Mouse (Mus musculus): ENCODE measurements at regions not wholly inside any gene's neighbourhood (a gene's known extent, or its start where the extent isn't known, plus 50 kb on each side); places are given as distances from the start of the nearest gene placed in this dataset.

DNA sequence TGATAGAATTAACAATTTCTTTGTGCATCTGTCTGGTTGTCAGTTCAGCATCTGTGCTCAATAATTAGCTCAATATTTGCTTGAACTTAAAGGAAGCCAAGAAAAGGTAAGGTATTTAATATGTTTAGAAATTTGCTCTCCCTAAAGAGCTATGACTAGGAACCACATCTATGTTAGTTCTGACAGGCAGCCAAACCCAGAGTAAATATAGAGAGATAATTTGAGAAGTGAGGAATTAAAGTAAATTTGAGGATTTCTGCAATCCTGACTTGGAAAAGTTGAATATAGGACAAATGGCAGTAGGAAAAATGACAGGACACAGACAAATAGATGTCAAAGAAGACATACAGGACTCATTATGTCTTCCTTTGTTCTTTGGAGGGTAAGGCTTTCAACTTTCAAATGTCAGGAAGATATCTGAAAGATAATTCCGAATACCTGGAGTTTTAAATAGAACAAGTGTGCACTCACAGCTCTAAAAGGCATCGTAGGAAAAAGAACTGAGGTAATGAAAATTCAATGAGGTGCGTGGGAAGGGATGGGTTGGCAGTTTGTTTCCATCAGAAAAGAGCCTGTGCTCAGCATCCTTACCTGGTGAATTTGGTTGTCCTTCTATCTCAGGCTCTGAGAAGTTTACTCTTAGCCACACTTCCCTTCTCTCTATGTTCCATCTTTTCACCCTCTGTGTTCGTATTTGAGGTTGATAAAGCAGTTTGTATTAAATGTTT is 433.3 kb downstream of the Gria2 start:
- no peak for TF ChIP-seq POLR2A (IDR thresholded peaks at IDR 0.05; ENCODE audit: low read depth, low read length)
- TF ChIP-seq CTCF (IDR thresholded peaks at IDR 0.05; ENCODE audit: extremely low read depth, insufficient read length, insufficient replicate concordance, low read depth, low read length) = no peak

DNA sequence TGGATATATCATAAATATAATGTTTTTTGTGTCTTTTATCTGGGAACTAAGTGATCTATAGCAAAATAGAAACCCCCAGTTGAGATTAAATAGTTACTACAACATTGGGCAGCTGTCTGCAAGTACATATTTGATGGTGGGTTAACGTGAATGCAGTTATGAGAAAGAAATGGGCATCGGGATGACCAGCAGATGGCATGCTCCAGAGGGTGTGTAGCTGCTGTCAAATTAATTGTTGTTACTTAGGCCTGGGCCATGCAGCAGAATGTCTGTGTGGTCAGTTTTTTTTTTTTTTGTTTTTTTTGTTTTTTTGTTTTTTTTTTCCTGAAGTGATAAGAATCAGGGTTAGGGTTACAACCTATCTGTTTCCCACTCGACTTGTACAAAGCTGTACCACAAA is 430.2 kb downstream of the Gria2 start:
- Histone ChIP-seq H3K4me3 (ENCODE audit: low read depth, low read length) (no peak overlapping the region), H3K27me3 (ENCODE audit: control insufficient read depth, insufficient read depth, low read length) (no peaks in the 10 kb centered on the region), H3K27ac (ENCODE audit: insufficient read depth, low read depth, low read length) (no peak overlapping the region), H3K36me3 (ENCODE audit: control insufficient read depth, insufficient read depth, low read length) (no peaks in the 10 kb centered on the region), H3K4me1 (ENCODE audit: control insufficient read depth, insufficient read depth, insufficient read length, low read length) (no peaks in the 10 kb centered on the region)
- TF ChIP-seq POLR2A (IDR thresholded peaks at IDR 0.05; ENCODE audit: low read depth, low read length) (no peak), CTCF (IDR thresholded peaks at IDR 0.05; ENCODE audit: extremely low read depth, insufficient read length, insufficient replicate concordance, low read depth, low read length) (no peak)
- WGBS = 65% methylated on average over 3 of the region's 3 CpGs

More for the DNA sequence above, 433.3 kb downstream of the Gria2 start:
- 72% methylated on average over 4 of the region's 4 CpGs for WGBS
- Histone ChIP-seq H3K27me3 (ENCODE audit: control insufficient read depth, insufficient read depth, low read length) (no peaks in the 10 kb centered on the region), H3K36me3 (ENCODE audit: control insufficient read depth, insufficient read depth, low read length) (no peaks in the 10 kb centered on the region), H3K27ac (ENCODE audit: insufficient read depth, low read depth, low read length) (no peak overlapping the region), H3K4me3 (ENCODE audit: low read depth, low read length) (no peak overlapping the region), H3K4me1 (ENCODE audit: control insufficient read depth, insufficient read depth, insufficient read length, low read length) (no peaks in the 10 kb centered on the region)

DNA sequence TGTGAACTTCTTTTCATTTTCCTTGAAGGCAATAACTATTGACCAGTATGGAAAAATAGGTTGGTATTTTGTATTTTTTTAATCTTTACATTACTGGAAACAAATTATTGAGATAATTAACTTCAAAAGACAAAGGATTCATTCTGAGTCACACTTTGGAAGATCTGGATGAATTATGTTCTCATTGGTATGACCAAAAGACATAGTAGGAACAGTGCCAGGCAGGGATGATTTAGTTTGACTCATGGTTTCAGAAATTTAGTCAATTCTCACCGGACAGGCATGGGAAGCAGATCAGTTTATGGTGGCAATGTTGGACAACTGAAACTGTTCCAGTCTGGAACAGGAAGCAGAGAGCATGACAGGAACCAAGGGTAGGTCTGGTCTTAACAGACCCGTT is 416.6 kb downstream of the Gria2 start:
- WGBS = 73% methylated on average over 2 of the region's 2 CpGs
- H3K27me3 ChIP-seq (ENCODE audit: control insufficient read depth, insufficient read depth, low read length) = no peaks in the 10 kb centered on the region

DNA sequence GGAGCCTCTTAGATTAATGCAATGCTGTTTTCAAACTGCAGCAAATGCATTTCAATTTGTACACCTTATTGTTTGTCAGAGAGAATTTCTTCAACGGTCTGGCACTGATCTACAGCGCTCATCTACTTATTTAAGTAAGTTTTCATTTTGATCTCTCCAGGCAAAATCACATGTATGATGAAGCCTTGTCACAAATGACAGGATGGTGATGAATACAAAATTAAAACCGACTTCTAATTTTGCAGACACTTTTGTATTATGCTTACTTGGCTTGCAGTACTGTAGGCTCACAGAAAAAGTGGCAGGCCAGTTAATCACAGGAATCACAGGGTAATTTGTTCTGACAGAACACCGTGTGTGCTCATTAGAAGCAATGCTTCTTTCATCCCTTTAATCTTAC is 406.4 kb downstream of the Gria2 start:
- WGBS = 71% methylated on average over 4 of the region's 4 CpGs
- H3K27me3 ChIP-seq (ENCODE audit: control insufficient read depth, insufficient read depth, low read length) = no peaks in the 10 kb centered on the region
- TF ChIP-seq CTCF (IDR thresholded peaks at IDR 0.05; ENCODE audit: extremely low read depth, insufficient read length, insufficient replicate concordance, low read depth, low read length) = no peak
- TF ChIP-seq POLR2A (IDR thresholded peaks at IDR 0.05; ENCODE audit: low read depth, low read length) = no peak

More for the DNA sequence above, 416.6 kb downstream of the Gria2 start:
- no peak overlapping the region for H3K27ac ChIP-seq (ENCODE audit: insufficient read depth, low read depth, low read length)
- TF ChIP-seq CTCF (IDR thresholded peaks at IDR 0.05; ENCODE audit: extremely low read depth, insufficient read length, insufficient replicate concordance, low read depth, low read length) (no peak), POLR2A (IDR thresholded peaks at IDR 0.05; ENCODE audit: low read depth, low read length) (no peak)
- no peaks in the 10 kb centered on the region for H3K4me1 ChIP-seq (ENCODE audit: control insufficient read depth, insufficient read depth, insufficient read length, low read length)
- H3K4me3 ChIP-seq (ENCODE audit: low read depth, low read length) = no peak overlapping the region
- H3K36me3 ChIP-seq (ENCODE audit: control insufficient read depth, insufficient read depth, low read length) = no peaks in the 10 kb centered on the region

DNA sequence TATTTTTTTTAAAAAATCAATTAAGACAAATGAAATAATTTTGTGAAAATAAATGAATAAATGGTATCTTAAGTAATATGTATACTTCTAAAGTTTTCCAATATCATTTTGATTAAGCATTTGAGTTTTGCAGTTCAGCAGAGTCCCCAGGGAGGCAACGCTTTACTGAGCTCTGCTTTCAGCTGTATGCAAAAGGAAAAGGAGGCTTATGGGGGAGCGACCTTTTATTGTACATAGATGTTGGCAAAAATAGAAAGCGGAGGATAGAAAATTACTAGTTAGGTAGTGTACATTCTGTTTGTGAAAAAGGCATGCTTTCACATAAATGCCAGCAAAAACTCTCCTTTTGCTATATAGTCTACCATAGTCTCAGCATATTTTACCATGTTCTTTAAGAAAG is 382.2 kb downstream of the Gria2 start:
- Histone ChIP-seq H3K4me1 (ENCODE audit: control insufficient read depth, insufficient read depth, insufficient read length, low read length) (no peaks in the 10 kb centered on the region), H3K27me3 (ENCODE audit: control insufficient read depth, insufficient read depth, low read length) (no peaks in the 10 kb centered on the region), H3K4me3 (ENCODE audit: low read depth, low read length) (no peak overlapping the region), H3K36me3 (ENCODE audit: control insufficient read depth, insufficient read depth, low read length) (no peaks in the 10 kb centered on the region), H3K27ac (ENCODE audit: insufficient read depth, low read depth, low read length) (no peak overlapping the region)
- TF ChIP-seq POLR2A (IDR thresholded peaks at IDR 0.05; ENCODE audit: low read depth, low read length) (no peak), CTCF (IDR thresholded peaks at IDR 0.05; ENCODE audit: extremely low read depth, insufficient read length, insufficient replicate concordance, low read depth, low read length) (no peak)
- WGBS = 83% methylated on average over 3 of the region's 3 CpGs

More for the DNA sequence above, 406.4 kb downstream of the Gria2 start:
- Histone ChIP-seq H3K36me3 (ENCODE audit: control insufficient read depth, insufficient read depth, low read length) (no peaks in the 10 kb centered on the region), H3K27ac (ENCODE audit: insufficient read depth, low read depth, low read length) (no peak overlapping the region), H3K4me3 (ENCODE audit: low read depth, low read length) (no peak overlapping the region), H3K4me1 (ENCODE audit: control insufficient read depth, insufficient read depth, insufficient read length, low read length) (no peaks in the 10 kb centered on the region)

DNA sequence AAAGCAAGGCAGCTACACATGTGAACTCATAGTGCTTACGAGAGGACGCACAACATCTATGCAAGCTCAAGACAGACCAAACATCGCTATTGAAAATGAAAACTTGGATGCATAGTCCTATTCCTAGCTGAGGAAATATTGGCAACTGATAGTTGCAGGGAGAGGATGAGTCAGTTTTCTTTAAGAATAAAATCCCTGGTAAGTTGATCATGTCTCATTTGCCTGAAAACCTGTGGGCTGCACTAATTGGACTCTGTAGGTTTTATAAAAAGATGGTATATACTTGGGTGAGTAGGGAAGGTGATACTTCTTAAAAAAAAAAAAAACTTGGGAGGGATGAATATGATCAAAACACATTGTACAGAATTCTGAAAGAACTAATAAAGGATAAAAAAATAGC is 381.2 kb downstream of the Gria2 start:
- no peaks in the 10 kb centered on the region for H3K4me1 ChIP-seq (ENCODE audit: control insufficient read depth, insufficient read depth, insufficient read length, low read length)
- no peaks in the 10 kb centered on the region for H3K27me3 ChIP-seq (ENCODE audit: control insufficient read depth, insufficient read depth, low read length)
- H3K4me3 ChIP-seq (ENCODE audit: low read depth, low read length) = no peak overlapping the region
- no peaks in the 10 kb centered on the region for H3K36me3 ChIP-seq (ENCODE audit: control insufficient read depth, insufficient read depth, low read length)
- 92% methylated on average over 3 of the region's 3 CpGs for WGBS
- H3K27ac ChIP-seq (ENCODE audit: insufficient read depth, low read depth, low read length) = no peak overlapping the region
- TF ChIP-seq CTCF (IDR thresholded peaks at IDR 0.05; ENCODE audit: extremely low read depth, insufficient read length, insufficient replicate concordance, low read depth, low read length) = no peak
- no peak for TF ChIP-seq POLR2A (IDR thresholded peaks at IDR 0.05; ENCODE audit: low read depth, low read length)

DNA sequence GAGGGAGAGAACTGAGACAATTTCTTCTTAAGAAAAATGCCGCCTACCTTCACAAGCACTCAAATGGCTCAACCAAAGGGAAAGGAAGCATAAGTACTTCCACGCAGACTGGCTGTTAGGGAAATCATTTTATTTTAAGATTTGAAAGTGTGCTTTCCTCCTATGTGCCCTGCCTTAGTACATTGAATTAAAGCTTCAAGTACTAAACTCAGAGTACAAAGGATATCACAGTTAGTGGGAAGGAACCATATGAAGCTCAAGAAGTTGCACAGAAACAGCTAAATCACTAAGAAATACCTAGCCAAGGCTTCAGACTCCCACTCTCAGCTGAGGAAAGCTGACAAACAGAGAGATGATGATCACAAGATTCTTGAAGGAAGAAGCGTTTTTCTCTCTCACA is 380.5 kb downstream of the Gria2 start:
- no peak overlapping the region for H3K27ac ChIP-seq (ENCODE audit: insufficient read depth, low read depth, low read length)
- 77% methylated on average over 3 of the region's 3 CpGs for WGBS
- no peaks in the 10 kb centered on the region for H3K4me1 ChIP-seq (ENCODE audit: control insufficient read depth, insufficient read depth, insufficient read length, low read length)
- H3K36me3 ChIP-seq (ENCODE audit: control insufficient read depth, insufficient read depth, low read length) = no peaks in the 10 kb centered on the region
- TF ChIP-seq CTCF (IDR thresholded peaks at IDR 0.05; ENCODE audit: extremely low read depth, insufficient read length, insufficient replicate concordance, low read depth, low read length) (no peak), POLR2A (IDR thresholded peaks at IDR 0.05; ENCODE audit: low read depth, low read length) (no peak)
- no peak overlapping the region for H3K4me3 ChIP-seq (ENCODE audit: low read depth, low read length)
- no peaks in the 10 kb centered on the region for H3K27me3 ChIP-seq (ENCODE audit: control insufficient read depth, insufficient read depth, low read length)

All from small intestine, adult 2 months (tissue).